Comparison of ENCODE assay signal across 18 mouse cellular contexts in the genomic region with DNA sequence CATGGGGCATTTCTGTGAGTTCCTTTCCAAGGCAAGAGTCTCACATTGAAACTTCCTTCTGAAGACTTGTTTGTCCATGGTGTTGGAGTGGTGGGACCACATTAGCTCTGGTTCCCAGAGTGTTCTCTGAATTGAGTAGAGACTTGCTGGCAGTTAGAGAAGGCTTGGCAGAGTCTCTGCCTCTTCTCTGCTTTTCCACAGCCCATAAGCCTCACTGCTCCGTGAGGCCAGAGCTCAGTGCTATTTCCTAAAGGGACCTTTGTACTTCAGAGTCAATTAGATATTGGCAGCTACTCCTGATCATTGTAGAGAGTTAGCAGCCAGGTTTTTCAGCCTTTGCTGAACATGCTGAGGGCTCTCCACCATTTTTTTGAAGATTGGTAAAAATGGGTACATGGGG. TPM values are rescaled to one million over a fixed set of nuclear protein-coding genes. Genes with fewer than 3 reads are reported as not detected.
DNase-seq lines count a peak whose midpoint lies in the region; ATAC-seq and TF ChIP-seq lines count a peak whose summit lies in the region.
"Had no signal": no experiment of that assay in that cellular context is flagged by ENCODE, and none has a peak within 500 bp of the region (broad histone marks: within the 10 kb centered on the region; RNA-seq: fewer than 3 reads in every experiment).

No protein-coding gene starts in this region.

- no peak for ATAC-seq in kidney, embryonic 14.5 days (ENCODE audit: low FRiP score, low TSS enrichment)
- 0 out of 2 replicates have a peak, but pooled peaks have one; percentile 26 for ATAC-seq in liver, embryonic 14.5 days (ENCODE audit: insufficient read depth)
- no peak for ATAC-seq in megakaryocyte progenitor cell, adult 5-6 weeks (replicated peaks; ENCODE audit: poor library complexity)
- no peak for ATAC-seq in activated CD4-positive, CD25-positive, alpha-beta regulatory T cell, adult 4 months
- ATAC-seq: forebrain, embryonic 14.5 days had no signal

- H3K9me3 ChIP-seq in kidney, embryonic 14.5 days (ENCODE audit: control insufficient read depth, low read length), result no peaks in the 10 kb centered on the region
- H3K9me3 ChIP-seq in liver, embryonic 14.5 days (ENCODE audit: control insufficient read depth, low read length), result no peaks in the 10 kb centered on the region
- H3K9me3 ChIP-seq: embryonic facial prominence, embryonic 15.5 days; lung, embryonic 15.5 days had no signal

- H3K4me1 ChIP-seq in kidney, embryonic 14.5 days (ENCODE audit: control insufficient read depth, insufficient read depth, low read length), result no peaks in the 10 kb centered on the region
- peaks cover 11% of the 10 kb centered on the region for H3K4me1 ChIP-seq in brown adipose tissue, adult 24 weeks (ENCODE audit: control insufficient read depth, insufficient read depth, insufficient read length, low read length)
- H3K4me1 ChIP-seq in liver, embryonic 14.5 days (replicated peaks; ENCODE audit: control insufficient read depth in 2 of 2, insufficient read depth in 2 of 2, low read length in 1 of 2), result peaks cover under 1 to 11% of the 10 kb centered on the region in 2 experiments; a peak in 3 of 4 replicates
- H3K4me1 ChIP-seq: embryonic facial prominence, embryonic 15.5 days; lung, embryonic 15.5 days had no signal

- no peak for TF ChIP-seq CTCF in liver, embryonic 14.5 days (IDR thresholded peaks at IDR 0.05; ENCODE audit: low read depth)

- H3K4me3 ChIP-seq in kidney, embryonic 14.5 days (ENCODE audit: low read length), result no peak overlapping the region
- H3K4me3 ChIP-seq in brown adipose tissue, adult 24 weeks (ENCODE audit: insufficient read depth, low read depth, low read length), result no peak overlapping the region
- no peak overlapping the region for H3K4me3 ChIP-seq in liver, embryonic 14.5 days (ENCODE audit: insufficient read depth in 1 of 2, low read depth in 2 of 2, low read length in 2 of 2)
- H3K4me3 ChIP-seq: embryonic facial prominence, embryonic 15.5 days; lung, embryonic 15.5 days had no signal

- no peaks in the 10 kb centered on the region for H3K36me3 ChIP-seq in kidney, embryonic 14.5 days (ENCODE audit: control insufficient read depth, insufficient read depth, low read length)
- peaks cover 42% of the 10 kb centered on the region for H3K36me3 ChIP-seq in liver, embryonic 14.5 days (replicated peaks; ENCODE audit: control insufficient read depth, insufficient read depth, low read depth)
- H3K36me3 ChIP-seq: embryonic facial prominence, embryonic 15.5 days; lung, embryonic 15.5 days had no signal

- no peak overlapping the region for H3K9ac ChIP-seq in kidney, embryonic 14.5 days (ENCODE audit: low read depth, low read length)
- no peak overlapping the region for H3K9ac ChIP-seq in liver, embryonic 14.5 days (replicated peaks)
- H3K9ac ChIP-seq: embryonic facial prominence, embryonic 15.5 days; lung, embryonic 15.5 days had no signal

- peak; percentile 18 for DNase-seq in gastrocnemius, postnatal 14 days
- DNase-seq in gastrocnemius, postnatal 10 days, result no peak
- peak; percentile 33 for DNase-seq in kidney, adult 9 months
- no peak for DNase-seq in liver, embryonic 14.5 days (ENCODE audit: low read depth in 3 of 3, low spot score in 3 of 3)
- DNase-seq: kidney, adult 11 months; right cerebral cortex, postnatal 4 days had no signal

- 70% methylated on average over 1 of the region's 1 CpGs for WGBS in kidney, embryonic 14.5 days
- WGBS in liver, embryonic 14.5 days (ENCODE audit: insufficient replicate concordance), result 76% methylated on average over 1 of the region's 1 CpGs

- intact Hi-C loops in gastrocnemius, postnatal 14 days (cut with DNase I; ENCODE audit: low total_unique reads), result no loop called here

- no peak overlapping the region for H3K27ac ChIP-seq in kidney, embryonic 14.5 days (ENCODE audit: low read depth, low read length)
- H3K27ac ChIP-seq in brown adipose tissue, adult 24 weeks (replicated peaks; ENCODE audit: low read depth, low read length), result 0 out of 2 replicates have a peak overlapping the region, but pooled peaks have one; percentile 52
- H3K27ac ChIP-seq in liver, embryonic 14.5 days, result no peak overlapping the region
- H3K27ac ChIP-seq: embryonic facial prominence, embryonic 15.5 days; lung, embryonic 15.5 days; stomach, postnatal 0 days had no signal

- TF ChIP-seq EP300 in liver, embryonic 14.5 days (IDR thresholded peaks at IDR 0.05; ENCODE audit: low read depth), result no peak

- H3K4me2 ChIP-seq in kidney, embryonic 14.5 days (replicated peaks; ENCODE audit: low read depth, low read length), result no peak overlapping the region
- H3K4me2 ChIP-seq in liver, embryonic 14.5 days (ENCODE audit: low read depth), result no peak overlapping the region
- H3K4me2 ChIP-seq: embryonic facial prominence, embryonic 15.5 days; lung, embryonic 15.5 days; midbrain, embryonic 11.5 days had no signal

- H3K27me3 ChIP-seq in kidney, embryonic 14.5 days (ENCODE audit: control insufficient read depth, insufficient read depth, low read length), result no peaks in the 10 kb centered on the region
- no peaks in the 10 kb centered on the region for H3K27me3 ChIP-seq in liver, embryonic 14.5 days (ENCODE audit: control insufficient read depth, insufficient read depth, low read length)
- H3K27me3 ChIP-seq: embryonic facial prominence, embryonic 15.5 days; lung, embryonic 15.5 days had no signal

RNA-seq across cellular contexts. Expression of a gene that starts 35.6 kb away (rescaled TPM):
- 10 to 100 TPM; 63.1 to 66.2 TPM for total RNA-seq in gastrocnemius, postnatal 14 days (2021)
- 10 to 100 TPM; 75.9 to 76.8 TPM for total RNA-seq in gastrocnemius, postnatal 10 days (2021)
- polyA plus RNA-seq in kidney, embryonic 14.5 days (2014; fragmentation: Nextera tagmentation; extraction: Ambion mirVana), result 3.0 and 5.0 TPM in 2 replicates
- polyA plus RNA-seq in brown adipose tissue, adult 24 weeks (2012; ENCODE audit: insufficient read depth, insufficient read length, missing spikeins), result 12.2 and 16.5 TPM in 2 replicates
- polyA plus RNA-seq in liver, embryonic 14.5 days (2012; rRNA removed), result 21.5 and 25.1 TPM in 2 replicates
- polyA plus RNA-seq in liver, embryonic 14.5 days (2014; fragmentation: Nextera tagmentation; extraction: Ambion mirVana), result 28.7 and 29.4 TPM in 2 replicates
- 9.4 and 15.3 TPM in 2 replicates for total RNA-seq in megakaryocyte progenitor cell, adult 5-6 weeks (2015)
- 7.7 and 8.3 TPM in 2 replicates for total RNA-seq in megakaryocyte progenitor cell, adult 5-6 weeks (2017)
- polyA plus RNA-seq in activated CD4-positive, CD25-positive, alpha-beta regulatory T cell, adult 4 months (2017; shearing (Covaris generic)), result 1 to 10 TPM; 6.7 to 8.7 TPM

RNA-seq across cellular contexts. Expression of a gene that starts 57.7 kb away (rescaled TPM):
- not detected for total RNA-seq in gastrocnemius, postnatal 14 days (2021)
- not detected for total RNA-seq in gastrocnemius, postnatal 10 days (2021)
- 0.27 TPM in 1 of 2 replicates, not detected in the other for polyA plus RNA-seq in kidney, embryonic 14.5 days (2014; fragmentation: Nextera tagmentation; extraction: Ambion mirVana)
- not detected in 2 replicates for polyA plus RNA-seq in brown adipose tissue, adult 24 weeks (2012; ENCODE audit: insufficient read depth, insufficient read length, missing spikeins)
- polyA plus RNA-seq in liver, embryonic 14.5 days (2012; rRNA removed), result 0.02 TPM in 1 of 2 replicates, not detected in the other
- not detected in 2 replicates for polyA plus RNA-seq in liver, embryonic 14.5 days (2014; fragmentation: Nextera tagmentation; extraction: Ambion mirVana)
- not detected in 2 replicates for total RNA-seq in megakaryocyte progenitor cell, adult 5-6 weeks (2015)
- total RNA-seq in megakaryocyte progenitor cell, adult 5-6 weeks (2017), result not detected in 2 replicates
- polyA plus RNA-seq in activated CD4-positive, CD25-positive, alpha-beta regulatory T cell, adult 4 months (2017; shearing (Covaris generic)), result not detected
- total RNA-seq: common myeloid progenitor, adult 5-6 weeks; heart, adult 18-20 months; left cerebral cortex, postnatal 14 days had no signal
- polyA plus RNA-seq: embryonic facial prominence, embryonic 15.5 days; lung, embryonic 15.5 days had no signal

Comparison
In these comparisons a context has a peak if more than half of its experiments do, and no peak if none do; other contexts are left out.
1. DNase-seq: peak in gastrocnemius, postnatal 14 days (single experiment) and kidney, adult 9 months (single experiment); none in gastrocnemius, postnatal 10 days (single experiment) and liver, embryonic 14.5 days (0 of 3).